Mouse (Mus musculus) MEL (cell line): ENCODE measurements around the gene Mnt. TPM values are rescaled to one million over a fixed set of nuclear protein-coding genes. Genes with fewer than 3 reads are reported as not detected.

ENCODE experiments used
- DNase-seq: peaks from one replicate; pipeline ENCODE4 v3.0.0; 2011; ENCODE audit warnings: low read depth, low spot score
- H3K27ac ChIP-seq: 2 replicates; pipeline ENCODE4 v1.5.1; 2012; ENCODE audit warnings: low read depth, mild to moderate bottlenecking, control low read depth, low read length, moderate library complexity; ENCODE audit not compliant: control insufficient read depth
- H3K27me3 ChIP-seq, 2 experiments: fragments of 150-350 bp in 1 of 2; sonication (generic) in 1 of 2; 2 replicates each; pipeline ENCODE4 v1.6.1; 2012; ENCODE audit warnings: low read length in 2 of 2, mild to moderate bottlenecking in 2 of 2, improper control_type of control experiment in 1 of 2, moderate library complexity in 1 of 2; ENCODE audit not compliant: insufficient read depth in 2 of 2, control insufficient read depth in 1 of 2
- H3K36me3 ChIP-seq, 2 experiments: 2 replicates each; pipeline ENCODE4 v1.6.1; 2012 to 2014; ENCODE audit warnings: low read length in 2 of 2, improper control_type of control experiment in 1 of 2, inconsistent platforms in 1 of 2, mild to moderate bottlenecking in 1 of 2; ENCODE audit not compliant: insufficient read depth in 2 of 2, control insufficient read depth in 1 of 2
- H3K4me1 ChIP-seq, 2 experiments: fragments of 150-350 bp in 1 of 2; sonication (generic) in 1 of 2; 2 replicates each; pipeline ENCODE4 v1.6.1; 2012; ENCODE audit warnings: low read length in 2 of 2, improper control_type of control experiment in 1 of 2, mild to moderate bottlenecking in 1 of 2; ENCODE audit not compliant: insufficient read depth in 2 of 2, control insufficient read depth in 1 of 2
- H3K4me3 ChIP-seq, 2 experiments: fragments of 150-350 bp in 1 of 2; sonication (generic) in 1 of 2; 2 replicates each; pipeline ENCODE4 v1.5.1; 2012; ENCODE audit warnings: low read depth in 2 of 2, low read length in 2 of 2, mild to moderate bottlenecking in 2 of 2, moderate library complexity in 2 of 2, control low read depth in 1 of 2, improper control_type of control experiment in 1 of 2; ENCODE audit not compliant: control insufficient read depth in 1 of 2, insufficient read depth in 1 of 2
- H3K79me2 ChIP-seq: 2 replicates; pipeline ENCODE4 v1.6.1; 2012; ENCODE audit warnings: mild to moderate bottlenecking, low read length, moderate library complexity; ENCODE audit not compliant: control insufficient read depth, poor library complexity, insufficient read depth
- H3K9ac ChIP-seq: 2 replicates; pipeline ENCODE4 v1.6.1; 2012; ENCODE audit warnings: low read depth, mild to moderate bottlenecking, control low read depth, low read length, moderate library complexity; ENCODE audit not compliant: control insufficient read depth, poor library complexity, severe bottlenecking
- H3K9me3 ChIP-seq: fragments of 150-350 bp; sonication (generic); replicated peaks from 2 replicates; pipeline ENCODE4 v1.6.1; 2012; ENCODE audit warnings: mild to moderate bottlenecking, low read length, improper control_type of control experiment, moderate library complexity; ENCODE audit not compliant: insufficient read depth
- BHLHE40 ChIP-seq: IDR thresholded peaks from 2 replicates; pipeline ENCODE4 v1.6.1; 2012; ENCODE audit warnings: low read depth, mild to moderate bottlenecking, inconsistent platforms, low read length, improper control_type of control experiment, borderline replicate concordance
- CHD1 ChIP-seq: IDR thresholded peaks from 2 replicates; pipeline ENCODE4 v1.6.1; 2012; ENCODE audit warnings: low read depth, mild to moderate bottlenecking, inconsistent platforms, low read length, improper control_type of control experiment
- EP300 ChIP-seq, 2 experiments: IDR thresholded peaks; 2 replicates each; pipeline ENCODE4 v1.6.1; 2011; ENCODE audit warnings: improper control_type of control experiment in 2 of 2, low read length in 2 of 2, low read depth in 1 of 2, mild to moderate bottlenecking in 1 of 2
- GABPA ChIP-seq: IDR thresholded peaks from 2 replicates; pipeline ENCODE4 v1.6.1; 2012; ENCODE audit warnings: low read depth, mild to moderate bottlenecking, inconsistent platforms, low read length, improper control_type of control experiment, moderate library complexity
- GATA1 ChIP-seq: IDR thresholded peaks from 2 replicates; pipeline ENCODE4 v1.6.1; 2011; ENCODE audit warnings: low read depth, low read length, improper control_type of control experiment
- HCFC1 ChIP-seq: IDR thresholded peaks from 2 replicates; pipeline ENCODE4 v1.6.1; 2012; ENCODE audit warnings: low read depth, mild to moderate bottlenecking, inconsistent platforms, low read length, improper control_type of control experiment, moderate library complexity
- JUND ChIP-seq: IDR thresholded peaks from 2 replicates; pipeline ENCODE4 v1.6.1; 2011; ENCODE audit warnings: low read depth, mild to moderate bottlenecking, improper control_type of control experiment, low read length
- KAT2A ChIP-seq: conservative IDR thresholded peaks from 2 replicates; pipeline ENCODE4 v1.6.1; 2012; ENCODE audit warnings: low read depth, low read length, improper control_type of control experiment, inconsistent platforms
- MAFK ChIP-seq: IDR thresholded peaks from 2 replicates; pipeline ENCODE4 v1.6.1; 2011; ENCODE audit warnings: low read depth, mild to moderate bottlenecking, low read length, improper control_type of control experiment, borderline replicate concordance
- MEF2A ChIP-seq: IDR thresholded peaks from 2 replicates; pipeline ENCODE4 v1.6.1; 2014; ENCODE audit warnings: low read depth, mild to moderate bottlenecking, inconsistent platforms, low read length, improper control_type of control experiment; ENCODE audit not compliant: poor library complexity, insufficient replicate concordance, severe bottlenecking; ENCODE audit errors: extremely low read depth
- MYB ChIP-seq: IDR thresholded peaks from 2 replicates; pipeline ENCODE4 v1.6.1; 2011; ENCODE audit warnings: mild to moderate bottlenecking, low read depth, low read length, improper control_type of control experiment
- MYC ChIP-seq: IDR thresholded peaks from 2 replicates; pipeline ENCODE4 v1.6.1; 2011; ENCODE audit warnings: low read depth, mild to moderate bottlenecking, low read length, improper control_type of control experiment, moderate library complexity
- NRF1 ChIP-seq: IDR thresholded peaks from 2 replicates; pipeline ENCODE4 v1.6.1; 2014; ENCODE audit warnings: low read depth, mild to moderate bottlenecking, inconsistent platforms, low read length, improper control_type of control experiment, moderate library complexity; ENCODE audit not compliant: poor library complexity, insufficient read depth, severe bottlenecking
- POLR2A ChIP-seq, 2 experiments: IDR thresholded peaks; 2 replicates each; pipeline ENCODE4 v1.6.1; 2011 to 2012; ENCODE audit warnings: low read length in 2 of 2, mild to moderate bottlenecking in 2 of 2, control low read depth in 1 of 2, improper control_type of control experiment in 1 of 2, low read depth in 1 of 2, moderate library complexity in 1 of 2; ENCODE audit not compliant: control insufficient read depth in 1 of 2, insufficient read depth in 1 of 2, poor library complexity in 1 of 2
- RCOR1 ChIP-seq: IDR thresholded peaks from 2 replicates; pipeline ENCODE4 v1.6.1; 2012; ENCODE audit warnings: low read depth, mild to moderate bottlenecking, inconsistent platforms, low read length, improper control_type of control experiment
- TAL1 ChIP-seq: IDR thresholded peaks from 2 replicates; pipeline ENCODE4 v1.6.1; 2012; ENCODE audit warnings: mild to moderate bottlenecking, inconsistent platforms, low read length, moderate library complexity, mixed read lengths
- UBTF ChIP-seq: IDR thresholded peaks from 2 replicates; pipeline ENCODE4 v1.6.1; 2012; ENCODE audit warnings: low read depth, mild to moderate bottlenecking, inconsistent platforms, low read length, improper control_type of control experiment, moderate library complexity, borderline replicate concordance; ENCODE audit not compliant: insufficient read depth
- USF1 ChIP-seq: IDR thresholded peaks from 2 replicates; pipeline ENCODE4 v1.6.1; 2014; ENCODE audit warnings: low read depth, mild to moderate bottlenecking, inconsistent platforms, low read length, improper control_type of control experiment, moderate library complexity
- ZC3H11A ChIP-seq: IDR thresholded peaks from 2 replicates; pipeline ENCODE4 v1.6.1; 2012; ENCODE audit warnings: low read depth, mild to moderate bottlenecking, inconsistent platforms, low read length, improper control_type of control experiment
- ZKSCAN1 ChIP-seq: IDR thresholded peaks from 2 replicates; pipeline ENCODE4 v1.6.1; 2012; ENCODE audit warnings: low read depth, mild to moderate bottlenecking, inconsistent platforms, low read length, improper control_type of control experiment, moderate library complexity
- ZMIZ1 ChIP-seq: IDR thresholded peaks from 2 replicates; pipeline ENCODE4 v1.6.1; 2012; ENCODE audit warnings: low read depth, mild to moderate bottlenecking, inconsistent platforms, low read length, improper control_type of control experiment, moderate library complexity
- ZNF384 ChIP-seq: IDR thresholded peaks from 2 replicates; pipeline ENCODE4 v1.6.1; 2012; ENCODE audit warnings: low read depth, mild to moderate bottlenecking, inconsistent platforms, low read length, improper control_type of control experiment
- polyA plus RNA-seq, 2 experiments: library from polyadenylated mRNA; stranded (reverse) in 1 of 2; unstranded in 1 of 2; fragments of >175 nt in 1 of 2; fragments of >200 nt in 1 of 2; gene quantifications; 2 replicates each; pipeline versions ENCODE4 v1.2.1 to v1.2.4; 2012; ENCODE audit warnings: low replicate concordance in 2 of 2, low read depth in 1 of 2; ENCODE audit not compliant: insufficient read length in 2 of 2, insufficient read depth in 1 of 2, missing spikeins in 1 of 2
- total RNA-seq: library from RNA; depleted of rRNA; stranded (reverse); fragments of 300-350 nt; gene quantifications from 2 replicates; pipeline ENCODE4 v1.2.3, GENCODE M21; 2012

Gene Mnt
- total and polyA plus RNA-seq, 3 experiments = 5.8 to 37.3 TPM; not detected in 1

GRCm38 (mm10) chr11:74850998-74851661, 20.4 kb downstream of the Mnt start:
- DNase-seq = no peak
- Histone ChIP-seq H3K4me1 (no peaks in the 10 kb centered on the region), H3K27ac (no peak overlapping the region), H3K27me3 (no peaks in the 10 kb centered on the region), H3K4me3 (no peak overlapping the region), H3K36me3 (no peaks in the 10 kb centered on the region), H3K79me2 (no peaks in the 10 kb centered on the region), H3K9ac (no peak overlapping the region), H3K9me3 (no peaks in the 10 kb centered on the region)
- TF ChIP-seq MEF2A (no peak), MAFK (no peak), RCOR1 (no peak), GATA1 (no peak), USF1 (no peak), NRF1 (no peak), BHLHE40 (no peak), TAL1 (no peak), MYC (no peak), EP300 (IDR thresholded peaks at IDR 0.05; ENCODE audit: low read depth in 1 of 2, low read length in 2 of 2) (no peak), JUND (no peak), POLR2A (IDR thresholded peaks at IDR 0.05; ENCODE audit: control insufficient read depth in 1 of 2, insufficient read depth in 1 of 2, low read depth in 1 of 2, low read length in 2 of 2, poor library complexity in 1 of 2) (no peak)

GRCm38 (mm10) chr11:74857756-74858155, 27.0 kb downstream of the Mnt start:
- Histone ChIP-seq H3K4me3 (no peak overlapping the region), H3K9me3 (no peaks in the 10 kb centered on the region), H3K79me2 (no peaks in the 10 kb centered on the region), H3K36me3 (no peaks in the 10 kb centered on the region), H3K4me1 (no peaks in the 10 kb centered on the region), H3K27me3 (no peaks in the 10 kb centered on the region), H3K9ac (no peak overlapping the region), H3K27ac (no peak overlapping the region)
- no peak for DNase-seq
- TF ChIP-seq USF1 = no peak
- TF ChIP-seq ZKSCAN1 = no peak
- no peak for TF ChIP-seq ZC3H11A
- no peak for TF ChIP-seq ZMIZ1
- TF ChIP-seq MYB = no peak
- TF ChIP-seq TAL1 = no peak
- no peak for TF ChIP-seq MYC
- no peak for TF ChIP-seq HCFC1
- TF ChIP-seq CHD1 = no peak
- no peak for TF ChIP-seq ZNF384
- no peak for TF ChIP-seq UBTF
- no peak for TF ChIP-seq GABPA
- no peak for TF ChIP-seq JUND
- TF ChIP-seq RCOR1 = no peak
- no peak for TF ChIP-seq KAT2A
